Mouse (Mus musculus): ENCODE results near the gene Tex2. TPM values are rescaled to one million over a fixed set of nuclear protein-coding genes. Genes with fewer than 3 reads are reported as not detected.

Gene Tex2
- 10 to 100 TPM; 42.6 to 47.0 TPM for total RNA-seq (2023)

GRCm38 (mm10) chr11:106612961-106613637 is at the start of gene Tex2:
Gene Tex2, minus strand, starts transcription at chr11:106613423.

GRCm38 (mm10) chr11:106487733-106488115 is 125.5 kb downstream of the Tex2 start, which contains the start of gene Ern1:
Gene Ern1, minus strand, starts transcription at chr11:106487852.

Other genes with a start within 250 kb of the Tex2 start
- gene Prr29, start 248.0 kb downstream of the Tex2 start, total RNA-seq (2023) = not detected
- 10 to 100 TPM; 31.1 to 34.8 TPM for gene Icam2, start 225.3 kb downstream of the Tex2 start, total RNA-seq (2023)
- gene Ern1, start 125.6 kb downstream of the Tex2 start, total RNA-seq (2023) = 100 to 1,000 TPM; 106 to 121 TPM
- 10 to 100 TPM; 86.9 to 91.6 TPM for gene Pecam1, start 137.2 kb upstream of the Tex2 start, total RNA-seq (2023)
- 10 to 100 TPM; 69.5 to 79.7 TPM for gene Milr1, start 137.8 kb upstream of the Tex2 start, total RNA-seq (2023)
- 10 to 100 TPM; 29.8 to 30.4 TPM for gene Polg2, start 166.1 kb upstream of the Tex2 start, total RNA-seq (2023)
- gene Ddx5, start 175.8 kb upstream of the Tex2 start, total RNA-seq (2023) = 1,000 to 10,000 TPM; 1,769 to 1,832 TPM
- gene Cep95, start 175.8 kb upstream of the Tex2 start, total RNA-seq (2023) = 10 to 100 TPM; 15.8 to 19.6 TPM

Measured in monocyte, adult 59 days (primary cell).